Mouse (Mus musculus): ENCODE results near the gene Gm15293.
"Not testable (repeated sequence)": the region's sequence is repeated elsewhere in the genome, so short reads cannot be mapped to it uniquely, and the experiment has no call there.

The Gm15293 gene

DNA sequence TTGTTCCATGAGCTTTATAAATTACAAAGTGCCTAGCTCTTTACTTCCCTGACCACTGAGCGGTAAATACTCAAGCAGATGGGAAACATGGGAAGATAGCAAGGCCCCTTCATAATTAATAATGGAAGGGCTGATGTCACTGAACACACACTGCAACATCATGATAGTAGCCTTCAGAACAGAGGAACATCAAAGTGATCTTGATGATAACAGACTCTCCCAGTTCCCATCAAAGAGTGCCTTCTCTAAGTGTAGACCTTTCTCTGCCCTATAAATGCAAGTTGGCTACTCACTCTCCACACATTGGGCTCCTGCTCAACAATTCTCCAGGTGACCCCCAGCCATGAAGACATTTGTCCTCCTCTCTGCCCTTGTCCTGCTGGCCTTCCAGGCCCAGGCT, at the start of gene Gm15293:
Gene Gm15293 (plus strand): TSS at position 301 of the 400 bp plus-strand sequence.
- DNase-seq (ENCODE audit: low spot score in 2 of 2): not testable (repeated sequence)

- not testable (repeated sequence) for DNase-seq (ENCODE audit: low spot score in 2 of 2)
Observed at GRCm38 (mm10) chr8:21161977-21162376, 39.4 kb upstream of the Gm15293 start, which contains the start of gene Defa22. Gene Defa22, plus strand, starts transcription at chr8:21162277.

DNA sequence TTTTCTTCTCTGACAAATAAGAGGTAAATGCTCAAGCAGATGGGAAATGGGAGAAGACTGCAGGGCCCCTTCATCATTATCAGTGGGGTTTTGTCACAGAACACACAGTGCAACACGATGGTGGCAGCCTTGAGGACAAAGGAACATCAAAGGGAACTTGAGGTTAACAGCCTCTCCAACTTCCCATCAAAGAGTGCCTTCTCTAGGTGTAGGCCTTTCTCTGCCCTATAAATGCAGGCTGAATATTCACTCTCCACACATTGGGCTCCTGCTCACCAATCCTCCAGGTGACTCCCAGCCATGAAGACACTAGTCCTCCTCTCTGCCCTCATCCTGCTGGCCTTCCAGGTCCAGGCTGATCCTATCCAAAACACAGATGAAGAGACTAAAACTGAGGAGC, 10.0 kb upstream of the Gm15293 start, which contains the start of gene Defa31:
Gene Defa31 (plus strand): TSS at position 301 of the 400 bp plus-strand sequence.
- not testable (repeated sequence) for DNase-seq (ENCODE audit: low spot score in 2 of 2)

Data from right cerebral cortex, postnatal 36 days (tissue).